Mouse (Mus musculus) embryo, embryonic 10 days (tissue): ENCODE results near the gene Arl3.

ENCODE experiments used
- DNase-seq: peaks from one replicate; pipeline ENCODE4 v3.0.0-alpha.2; 2015; ENCODE audit warnings: low spot score

Arl3 gene

DNA sequence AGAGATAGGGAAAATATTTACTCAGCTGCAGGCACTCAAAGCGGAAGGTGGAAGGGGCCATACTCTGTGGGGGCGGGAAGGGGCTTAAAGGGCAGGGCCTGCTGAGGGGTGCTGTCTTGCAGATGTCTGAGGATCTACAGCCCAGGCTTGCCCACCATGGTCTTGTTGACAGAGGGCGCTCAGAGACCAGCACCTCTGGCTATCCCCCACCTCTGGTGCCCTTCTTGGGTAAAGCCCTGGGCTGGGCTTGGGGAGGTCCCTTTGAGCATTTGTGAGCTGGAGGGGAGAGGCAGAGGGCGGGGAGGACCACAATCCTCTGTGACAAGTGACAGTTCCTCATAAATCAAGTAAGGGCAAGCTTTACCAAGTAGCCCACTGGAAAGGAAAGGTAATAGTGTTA, 39.9 kb downstream of the Arl3 start:
- DNase-seq = peak; percentile 17

DNA sequence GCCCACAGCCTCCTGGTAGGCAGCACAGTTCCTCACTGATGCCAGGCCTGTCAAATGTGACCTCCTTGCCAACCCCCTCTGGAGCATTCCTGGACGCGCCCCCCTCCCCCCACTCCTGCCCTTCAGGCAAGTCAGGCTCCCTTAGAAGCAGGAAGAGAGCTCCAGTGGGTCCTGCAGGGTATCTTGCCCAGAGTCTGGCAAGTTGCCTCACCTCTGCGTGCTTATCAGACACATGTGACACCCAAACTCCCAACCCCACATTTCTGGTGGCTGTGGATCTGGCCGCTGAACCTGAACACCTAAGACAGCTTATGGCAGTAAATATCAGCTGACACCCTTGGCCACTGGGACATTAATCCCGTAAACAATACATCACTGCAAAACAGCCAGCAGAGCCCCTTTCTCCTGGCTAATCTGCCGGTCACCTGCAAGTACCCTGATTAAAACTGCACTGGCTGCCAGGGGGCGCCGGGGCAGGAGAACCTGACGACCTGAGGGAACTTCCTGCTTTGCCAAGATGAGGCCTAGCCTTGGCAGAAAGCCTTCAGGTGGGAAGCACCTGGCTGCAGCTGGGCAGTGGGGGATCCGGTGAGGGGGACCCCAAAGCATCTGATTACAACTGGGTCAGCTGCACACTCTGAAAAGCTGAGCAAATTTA, 40.8 kb downstream of the Arl3 start:
- no peak for DNase-seq

DNA sequence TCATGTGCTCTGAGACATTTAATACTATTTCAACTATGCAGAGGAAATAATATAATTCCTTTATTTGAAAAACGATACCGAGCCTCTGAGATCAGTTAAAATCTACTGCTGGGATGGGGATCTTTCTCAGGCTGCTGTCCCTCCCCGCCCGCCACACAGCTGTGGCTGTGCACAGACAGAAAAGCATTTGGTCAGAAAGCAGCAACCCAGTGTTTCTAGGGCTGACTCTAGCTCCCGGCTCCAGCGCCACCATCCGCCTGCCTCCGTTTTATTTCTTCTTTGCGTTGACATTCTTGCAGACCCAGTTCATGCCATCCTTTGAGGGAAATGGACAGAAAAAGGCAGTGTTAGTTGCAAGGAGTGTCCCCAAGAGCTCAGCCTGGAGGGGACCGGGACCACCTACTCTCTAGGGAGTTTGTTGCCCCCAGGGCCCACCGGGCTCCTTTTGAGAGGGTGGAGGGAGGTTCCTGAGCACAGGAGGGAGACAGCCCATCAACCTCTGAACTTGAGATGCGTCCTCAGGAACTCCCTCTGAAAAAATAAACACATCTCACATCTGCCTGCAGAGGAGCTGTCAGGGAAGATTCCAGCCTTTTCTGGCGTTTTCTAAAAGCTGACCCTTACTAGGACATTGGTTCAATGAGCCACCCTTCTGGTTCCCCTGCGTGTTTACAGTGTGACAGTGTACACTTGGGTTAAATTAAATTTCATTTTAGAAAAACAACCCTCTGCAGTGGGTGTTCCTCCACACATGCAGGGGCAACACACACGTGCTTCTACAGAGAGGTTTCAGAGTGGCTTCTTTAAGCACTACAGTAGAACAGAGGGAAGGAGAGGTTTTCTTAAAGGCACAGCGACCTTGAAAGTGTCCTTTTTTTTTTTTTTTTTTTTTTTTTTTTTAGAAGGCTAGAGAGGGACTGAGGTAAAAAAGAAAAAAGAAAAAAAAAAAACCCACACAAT, 41.6 kb downstream of the Arl3 start:
- peak; percentile 71 for DNase-seq

DNA sequence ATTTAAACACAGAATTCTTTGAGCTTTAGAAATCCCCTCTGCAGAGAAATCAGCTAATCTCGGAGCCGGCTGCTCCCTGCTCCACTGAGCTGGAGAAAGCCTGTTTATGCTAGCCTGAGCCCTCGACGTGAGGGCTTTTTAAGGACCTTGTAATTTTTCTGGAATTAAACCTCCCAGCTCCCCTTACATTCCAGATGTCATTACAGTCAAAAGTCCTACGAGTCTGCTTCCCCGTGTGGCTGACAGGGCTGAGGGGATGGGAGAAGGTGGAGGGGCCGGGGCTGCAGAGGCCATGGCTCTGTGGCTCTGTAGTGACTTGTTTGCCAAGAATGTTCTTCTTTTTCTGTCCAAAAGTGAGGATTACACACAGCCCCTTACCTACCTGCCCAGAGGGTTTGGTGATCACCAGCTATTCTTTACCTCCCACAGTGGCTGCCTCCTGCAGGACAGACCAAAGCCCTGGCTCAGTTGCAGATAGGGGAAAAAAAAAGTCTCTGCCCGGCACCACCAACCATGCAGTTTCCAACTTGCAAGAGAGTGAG, 42.5 kb downstream of the Arl3 start:
- DNase-seq = peak; percentile 35

DNA sequence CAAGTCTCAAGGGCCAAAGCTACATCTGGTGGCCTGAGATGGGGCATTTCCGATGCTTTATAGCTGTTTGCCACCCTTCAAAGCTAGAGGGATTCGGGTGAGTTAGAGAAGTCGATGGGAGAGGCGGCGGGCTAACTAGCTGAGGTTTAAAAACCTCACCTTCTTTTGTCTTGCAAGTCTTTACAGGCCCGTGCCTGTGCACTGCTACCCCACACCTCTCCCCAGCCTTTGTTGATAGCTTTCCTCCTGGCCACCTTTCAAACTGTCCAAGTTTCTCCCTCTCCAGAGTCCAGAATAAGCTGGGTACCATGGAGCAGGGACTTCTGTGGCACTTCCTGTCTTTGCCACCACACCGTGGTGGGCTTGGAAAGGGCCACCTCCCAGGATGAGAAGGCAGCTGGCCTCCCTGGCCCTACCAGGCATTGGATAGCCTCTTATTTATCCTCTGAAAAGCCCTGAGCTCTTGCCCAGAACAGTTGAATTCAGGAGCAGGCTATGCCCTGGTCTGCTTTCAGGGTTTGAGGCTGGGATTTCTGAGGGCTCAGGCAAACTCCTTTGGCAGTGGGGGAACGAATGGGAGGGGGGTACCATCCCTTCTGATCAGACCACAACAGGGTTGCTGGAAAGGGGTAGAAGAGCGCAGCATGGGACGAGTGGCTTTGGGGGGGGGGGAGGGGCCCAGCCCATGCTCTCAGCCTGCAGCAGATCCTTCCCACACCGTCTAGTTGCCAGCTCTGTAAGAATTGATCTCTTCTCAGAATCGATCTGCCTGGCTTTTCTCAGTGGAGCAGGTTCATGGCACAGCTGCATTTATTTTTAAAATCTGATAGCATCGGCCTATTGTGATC, 43.2 kb downstream of the Arl3 start:
- peak; percentile 40 for DNase-seq

DNA sequence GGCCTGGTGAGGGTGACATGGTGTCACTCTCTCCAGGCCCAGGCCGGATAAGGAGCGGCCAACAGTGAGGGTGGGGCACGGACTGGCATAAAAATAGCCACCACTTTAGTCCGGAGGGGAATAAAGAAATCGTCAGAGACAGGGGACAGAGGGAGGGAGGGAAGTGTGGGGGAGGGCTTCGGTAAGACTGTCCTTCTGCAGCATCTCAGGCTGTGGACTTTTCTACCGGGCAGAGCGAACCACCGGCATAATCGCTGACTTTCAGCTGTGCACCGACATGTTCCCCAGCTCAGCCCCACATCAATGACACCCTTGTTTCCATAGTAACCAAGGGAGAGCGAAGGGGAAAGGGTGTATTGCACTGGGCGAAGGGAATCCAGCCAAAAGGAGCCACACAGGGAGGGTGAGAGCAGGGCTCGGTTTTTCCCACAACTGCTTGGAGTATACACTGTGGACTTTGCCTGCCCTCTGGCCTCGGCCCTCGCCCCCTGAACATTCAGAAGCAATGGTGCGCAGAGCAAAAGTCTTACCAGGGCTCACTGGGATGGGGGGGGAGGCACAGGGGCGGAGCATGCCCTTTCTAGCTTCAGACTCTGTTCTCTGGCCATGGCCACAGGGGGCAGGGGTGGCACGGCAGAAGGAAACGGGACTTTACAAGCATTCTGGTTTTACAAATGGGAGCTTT, 44.3 kb downstream of the Arl3 start:
- DNase-seq = peak; percentile 83

DNA sequence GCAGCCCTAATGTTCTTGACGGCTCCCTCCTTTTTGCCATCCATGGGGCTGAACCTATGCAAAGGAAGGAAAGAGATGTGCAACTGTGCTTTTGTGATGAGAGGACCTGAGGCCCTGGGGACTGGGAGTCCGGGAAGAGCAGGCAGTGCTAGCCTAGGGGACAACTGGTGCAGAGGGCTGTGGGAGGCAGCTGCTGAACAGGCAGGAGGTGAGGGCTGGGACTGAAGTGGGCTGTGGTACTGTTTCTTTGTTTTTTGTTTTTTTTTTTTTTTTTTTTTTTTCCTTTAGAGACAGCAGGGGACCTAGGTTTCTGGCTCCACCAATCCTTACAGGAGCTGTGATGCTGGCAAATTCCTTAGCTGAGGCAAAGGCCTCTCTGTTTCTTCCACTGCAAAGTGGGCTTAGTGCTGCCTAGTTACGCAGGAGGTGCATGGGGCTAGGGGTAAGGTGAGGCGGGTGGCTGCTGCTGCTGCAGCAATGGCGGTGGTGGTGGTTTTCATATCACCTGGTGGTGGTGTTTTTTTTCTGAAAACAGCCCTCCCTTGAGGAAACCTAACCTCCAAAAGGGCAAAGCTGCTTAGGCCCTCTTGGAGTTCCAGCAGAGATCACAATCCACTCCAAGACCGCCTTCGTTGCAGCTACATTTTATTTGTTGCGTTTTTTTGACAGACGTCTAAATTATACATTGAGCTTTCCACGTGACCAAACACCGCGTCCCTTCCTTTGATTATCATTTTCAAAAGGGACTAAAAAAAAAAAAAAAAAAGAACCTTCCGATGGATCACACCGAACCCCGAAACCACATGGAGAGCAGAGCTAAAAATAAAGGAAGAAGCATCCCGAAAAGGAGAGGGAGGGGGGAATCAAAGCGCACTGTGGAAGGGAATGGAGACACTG, 45.1 kb downstream of the Arl3 start:
- peak; percentile 25 for DNase-seq

DNA sequence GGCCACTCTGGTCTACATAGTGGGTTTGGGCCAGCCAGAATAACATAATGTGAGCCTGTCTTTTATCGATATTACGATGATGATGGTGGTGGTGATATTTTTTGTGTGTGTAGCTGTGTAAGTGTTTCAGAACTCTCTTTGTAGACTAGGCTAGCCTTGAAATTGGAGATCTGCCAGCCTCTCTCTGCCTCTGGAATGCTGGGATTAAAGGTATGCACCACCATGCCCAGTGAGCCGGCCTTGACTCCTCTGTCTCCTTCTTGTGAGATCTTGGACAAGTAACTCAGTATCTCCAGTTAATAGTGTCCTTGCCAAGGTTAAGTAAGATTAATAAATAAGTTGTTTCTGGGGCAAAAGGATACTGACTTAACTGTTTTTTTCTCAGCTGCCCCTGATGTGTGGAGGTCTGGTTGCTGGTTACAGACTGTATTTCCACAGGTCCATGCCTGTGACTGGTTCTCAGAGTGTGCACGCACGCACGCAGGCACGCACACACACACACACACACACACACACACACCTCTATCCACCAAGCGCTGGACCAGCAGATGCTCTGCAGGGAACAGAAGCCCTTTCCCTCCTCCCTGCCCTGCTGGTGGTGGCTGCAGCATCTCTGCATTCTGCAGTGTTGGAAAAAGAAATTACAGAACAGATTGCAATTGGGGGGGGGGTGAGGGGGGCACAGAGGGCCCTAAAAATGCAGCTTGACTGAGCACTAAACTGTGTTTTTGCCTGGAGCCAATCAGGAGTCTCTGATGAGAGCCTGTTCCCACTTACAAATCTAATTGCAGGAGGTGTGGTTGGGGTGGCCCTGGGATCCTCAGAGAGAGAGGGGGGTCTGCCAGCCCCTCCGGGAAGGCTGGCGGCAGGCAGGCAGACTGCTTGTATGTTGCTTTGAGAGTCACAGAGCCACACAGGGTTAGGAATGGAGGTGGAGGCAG, 47.0 kb downstream of the Arl3 start:
- no peak for DNase-seq

DNA sequence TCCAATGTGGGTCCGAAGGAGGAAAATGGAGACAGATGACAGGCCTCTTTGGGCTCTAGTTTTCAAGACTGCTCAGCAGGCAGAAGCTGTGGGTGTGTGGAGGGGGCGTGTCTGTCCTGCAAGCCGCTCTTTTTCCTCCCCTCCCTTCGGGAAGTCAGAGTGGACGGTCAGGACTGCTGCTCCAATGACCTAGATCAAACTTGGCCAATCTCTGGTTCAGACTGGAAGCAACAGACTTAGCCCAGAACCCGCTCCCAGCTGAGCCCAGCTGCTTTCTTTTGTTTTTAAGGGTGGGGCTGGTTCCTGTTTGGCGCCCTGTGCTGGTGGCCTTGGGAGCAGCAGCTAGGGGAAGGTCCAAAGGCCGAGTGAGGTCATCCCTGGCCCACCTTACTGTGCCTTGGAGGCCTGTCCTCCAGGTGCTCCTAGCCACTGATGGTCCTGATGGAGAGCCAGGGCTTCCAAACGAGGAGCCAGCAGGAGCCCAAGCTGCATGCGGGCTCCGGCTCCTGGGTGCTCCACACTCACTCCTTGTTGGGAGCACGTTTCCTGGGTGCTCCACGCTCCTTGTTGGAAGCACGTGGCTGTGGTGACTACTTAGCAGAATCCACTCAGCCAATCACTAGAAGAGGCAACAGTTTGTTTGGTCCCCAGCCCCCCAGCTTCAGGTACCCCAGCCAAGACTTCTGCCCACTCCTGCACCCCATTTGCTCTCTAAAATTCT, 48.2 kb downstream of the Arl3 start:
- peak; percentile 76 for DNase-seq

DNA sequence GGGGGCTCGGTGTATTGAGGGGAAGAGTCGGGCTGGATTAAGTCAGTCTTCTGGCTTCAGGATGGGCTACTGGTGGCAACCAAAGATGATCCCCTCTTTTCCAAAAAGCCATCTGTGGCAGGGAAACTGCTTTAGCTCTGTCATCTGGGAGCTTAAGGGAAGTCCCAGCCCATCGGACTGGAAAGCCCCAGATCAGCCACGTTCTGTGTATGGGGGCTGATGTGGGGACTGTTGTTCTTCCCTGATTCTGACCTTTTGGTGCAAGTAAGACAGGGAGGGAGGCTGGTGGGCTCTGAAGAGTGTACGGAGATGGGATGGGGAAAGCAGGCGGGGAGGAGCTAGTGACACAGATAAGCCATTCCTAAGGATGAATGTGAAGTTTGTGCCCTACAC, 48.9 kb downstream of the Arl3 start:
- no peak for DNase-seq

DNA sequence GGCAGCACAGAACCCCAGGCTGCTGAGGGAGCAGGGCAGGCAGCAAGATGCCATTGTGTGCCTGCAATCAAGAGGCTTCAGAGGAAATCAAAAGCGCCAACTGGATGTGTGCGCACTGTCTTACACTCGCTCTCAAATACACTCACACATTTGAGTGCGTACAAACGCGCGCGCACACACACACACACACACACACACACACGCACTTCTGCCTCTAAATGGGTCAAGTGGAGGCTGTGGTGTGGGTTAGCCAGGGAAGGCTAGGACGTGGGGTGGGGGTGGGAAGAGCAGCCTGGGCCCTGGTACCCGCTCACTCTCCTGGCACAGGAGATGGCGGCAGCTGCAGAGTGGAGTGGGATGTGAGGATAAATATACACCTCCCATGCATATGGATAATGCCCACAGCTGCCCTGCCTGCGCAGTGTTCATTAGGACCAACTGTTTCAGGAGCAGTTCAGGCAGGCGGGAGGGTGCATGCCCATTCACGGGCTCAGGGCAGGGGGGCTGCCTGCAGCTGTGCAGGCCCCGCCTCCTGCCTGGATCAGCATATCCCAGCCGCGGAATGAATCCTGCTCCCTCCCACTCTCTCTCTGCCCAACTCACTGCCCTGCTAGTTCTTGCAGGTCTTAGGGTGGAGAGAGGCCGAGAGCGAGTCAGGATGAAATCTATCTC, 49.4 kb downstream of the Arl3 start:
- peak; percentile 90 for DNase-seq

DNA sequence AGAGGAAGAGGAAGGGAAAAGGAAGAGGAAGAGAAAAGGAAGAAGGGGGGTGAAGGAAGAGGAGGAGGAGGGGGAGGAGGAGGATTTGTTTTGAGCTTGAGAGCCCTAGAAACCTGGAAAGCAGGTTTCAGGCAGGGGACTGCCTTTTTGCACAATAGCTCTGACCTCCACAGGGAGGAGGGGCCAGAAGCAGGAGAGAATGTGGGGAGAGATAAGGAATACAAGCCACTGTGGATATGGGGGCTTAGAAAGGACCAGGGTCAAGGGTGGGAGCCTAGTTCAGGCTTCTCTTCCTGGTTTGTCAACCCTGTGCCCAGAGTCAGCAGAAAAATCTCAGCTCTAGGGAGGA, 49.9 kb downstream of the Arl3 start:
- no peak for DNase-seq

DNA sequence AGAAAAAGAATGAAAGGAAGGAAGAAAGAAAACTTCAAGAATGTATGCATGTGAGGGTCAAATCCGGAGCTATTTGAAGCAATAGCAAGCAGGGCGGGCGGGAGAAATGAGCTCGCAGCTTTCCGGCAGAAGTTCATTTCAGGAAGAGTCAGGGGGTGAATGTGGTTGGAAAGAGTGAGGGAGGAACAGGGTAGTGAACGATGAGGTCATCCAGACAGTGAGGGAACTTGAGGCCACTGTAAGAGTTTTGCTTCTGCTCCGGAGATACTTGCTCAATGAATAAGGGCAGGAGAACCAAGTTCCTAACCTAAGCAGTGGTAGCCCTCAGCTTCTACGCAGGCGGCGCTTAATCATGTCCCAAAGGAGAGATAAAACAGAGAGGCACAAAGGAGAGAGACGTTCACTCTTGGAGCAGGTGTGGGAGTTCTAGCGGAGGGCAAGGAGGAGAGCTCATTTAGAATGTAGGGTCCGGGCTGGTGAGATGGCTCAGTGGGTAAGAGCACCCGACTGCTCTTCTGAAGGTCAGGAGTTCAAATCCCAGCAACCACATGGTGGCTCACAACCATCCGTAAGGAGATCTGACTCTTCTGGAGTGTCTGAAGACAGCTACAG, 50.5 kb downstream of the Arl3 start:
- DNase-seq = peak; percentile 6

DNA sequence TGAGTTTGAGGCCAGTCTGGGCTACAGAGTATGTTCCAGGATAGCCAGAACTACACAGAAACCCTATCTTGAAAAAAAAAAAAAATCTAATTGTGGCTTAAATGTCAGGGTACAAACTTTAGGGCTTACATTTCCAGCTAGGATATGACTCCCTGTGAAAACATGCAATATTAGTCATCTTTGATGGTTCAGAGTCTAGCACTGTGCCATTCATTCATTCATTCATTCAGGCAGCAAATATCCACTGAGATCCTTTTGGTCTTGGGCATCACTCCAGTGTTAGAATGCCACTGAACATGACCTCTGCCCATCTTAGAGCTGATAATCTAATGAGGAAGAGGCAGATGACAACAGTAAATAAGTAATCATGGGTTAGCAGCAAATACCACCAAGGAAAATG, 51.3 kb downstream of the Arl3 start:
- DNase-seq = no peak

DNA sequence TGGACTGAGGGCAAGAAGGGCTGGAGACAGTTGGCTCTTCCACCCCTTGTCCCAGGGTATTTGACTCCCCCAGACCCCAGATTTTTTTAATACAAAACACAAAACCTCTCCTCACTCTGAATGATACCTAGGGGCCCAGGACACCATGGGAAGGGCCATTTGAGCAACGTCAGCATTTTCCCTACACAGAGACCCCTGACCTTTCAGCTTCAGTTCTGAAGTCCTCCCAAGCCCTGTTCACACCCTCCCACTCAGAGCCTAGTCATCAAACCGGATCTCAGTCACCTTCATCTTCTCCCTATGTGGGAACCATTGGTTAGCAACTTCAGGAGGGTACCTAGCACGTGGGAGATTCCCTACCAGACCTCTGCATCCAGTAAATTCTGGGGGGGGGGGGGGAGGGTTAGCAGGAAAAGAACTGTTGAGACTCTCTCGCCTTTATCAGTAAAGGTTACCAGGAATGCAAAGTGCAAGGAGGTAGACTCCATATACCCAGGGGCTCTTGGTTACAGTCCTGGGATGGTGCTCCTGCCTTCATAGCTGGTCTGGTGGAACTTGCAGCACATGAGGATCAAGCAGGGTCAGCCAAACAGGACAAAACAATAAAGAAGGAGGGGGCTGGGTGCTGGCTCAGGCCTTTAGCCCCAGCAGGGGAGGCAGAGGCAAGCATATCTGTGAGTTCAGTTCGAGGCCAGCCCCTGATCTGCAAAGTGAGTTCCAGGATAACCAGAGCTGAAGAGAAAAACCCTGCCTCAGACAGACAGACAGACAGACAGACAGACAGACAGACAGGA, 54.0 kb downstream of the Arl3 start:
- DNase-seq = peak; percentile 42

DNA sequence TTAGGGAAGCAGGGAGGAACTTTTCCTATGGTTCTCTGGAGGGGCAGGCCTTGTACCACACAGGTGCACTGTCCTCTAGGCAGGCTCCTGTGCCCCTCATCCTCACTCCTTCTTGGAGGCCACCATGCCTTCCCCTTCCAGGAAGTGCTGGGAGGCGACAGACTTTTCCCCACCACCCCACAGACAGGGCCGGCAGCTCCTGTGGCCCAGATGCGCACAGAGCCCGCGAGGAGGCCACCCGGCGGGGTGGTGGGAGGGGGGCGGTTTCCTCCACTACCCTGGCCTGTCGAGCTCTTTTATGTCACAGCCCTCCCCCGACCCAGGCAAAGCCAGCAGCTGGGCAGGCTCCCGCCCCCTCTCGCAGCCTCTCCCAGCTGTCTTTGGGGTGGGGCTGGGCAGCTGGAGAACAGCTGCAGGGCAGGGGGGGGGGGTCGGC, 54.6 kb downstream of the Arl3 start:
- peak; percentile 59 for DNase-seq
